Mouse (Mus musculus): ENCODE measurements around the gene 9130213A22Rik. TPM values are rescaled to one million over a fixed set of nuclear protein-coding genes. Genes with fewer than 3 reads are reported as not detected.

9130213A22Rik gene
- polyA plus RNA-seq (2012; rRNA removed) (1.1 and 1.4 TPM in 2 replicates), polyA plus RNA-seq (2014; fragmentation: Nextera tagmentation; extraction: Ambion mirVana) (0.41 and 0.77 TPM in 2 replicates)

GRCm38 (mm10) chr11:69122336-69122951 is at the start of gene 9130213A22Rik:
9130213A22Rik (minus strand) TSS chr11:69122589.
- DNase-seq (ENCODE audit: low spot score) (peak; percentile 89), ATAC-seq (ENCODE audit: low FRiP score, low read depth) (peak; percentile 44)
- Histone ChIP-seq H3K36me3 (ENCODE audit: control insufficient read depth, insufficient read depth, low read length) (no peaks in the 10 kb centered on the region), H3K9me3 (ENCODE audit: control insufficient read depth, low read length) (no peaks in the 10 kb centered on the region), H3K9ac (ENCODE audit: low read depth, low read length, severe bottlenecking) (peak within 1 kb of the TSS; percentile 65), H3K4me2 (replicated peaks; ENCODE audit: low read depth, low read length, severe bottlenecking) (peak within 1 kb of the TSS; percentile 90), H3K27ac (replicated peaks; ENCODE audit: low read depth, low read length) (peak within 1 kb of the TSS; percentile 81), H3K27me3 (ENCODE audit: control insufficient read depth, insufficient read depth, low read length) (no peaks in the 10 kb centered on the region), H3K4me3 (replicated peaks; ENCODE audit: low read length) (peak within 1 kb of the TSS; percentile 74), H3K4me1 (ENCODE audit: control insufficient read depth, insufficient read depth, low read length) (peaks cover 26% of the 10 kb centered on the region)
- under 1% methylated on average over 32 of the region's 66 CpGs for WGBS
- TF ChIP-seq POLR2A (IDR thresholded peaks at IDR 0.05; ENCODE audit: borderline replicate concordance, extremely low read depth, insufficient read depth, insufficient read length) = no peak

GRCm38 (mm10) chr11:69171626-69172025 is 49.2 kb upstream of the 9130213A22Rik start:
- H3K4me1 ChIP-seq (ENCODE audit: control insufficient read depth, insufficient read depth, low read length) = no peaks in the 10 kb centered on the region
- H3K36me3 ChIP-seq (ENCODE audit: control insufficient read depth, insufficient read depth, low read length) = no peaks in the 10 kb centered on the region
- no peak overlapping the region for H3K27ac ChIP-seq (replicated peaks; ENCODE audit: low read depth, low read length)
- ATAC-seq (ENCODE audit: low FRiP score, low read depth) (no peak), DNase-seq (ENCODE audit: low spot score) (peak; percentile 67)
- no peaks in the 10 kb centered on the region for H3K9me3 ChIP-seq (ENCODE audit: control insufficient read depth, low read length)
- 32% methylated on average over 7 of the region's 7 CpGs for WGBS
- H3K9ac ChIP-seq (ENCODE audit: low read depth, low read length, severe bottlenecking) = no peak overlapping the region
- H3K27me3 ChIP-seq (ENCODE audit: control insufficient read depth, insufficient read depth, low read length) = no peaks in the 10 kb centered on the region
- H3K4me3 ChIP-seq (replicated peaks; ENCODE audit: low read length) = no peak overlapping the region
- 0 out of 2 replicates have a peak, but pooled peaks have one; percentile 15 for TF ChIP-seq POLR2A (IDR thresholded peaks at IDR 0.05; ENCODE audit: borderline replicate concordance, extremely low read depth, insufficient read depth, insufficient read length)
- H3K4me2 ChIP-seq (replicated peaks; ENCODE audit: low read depth, low read length, severe bottlenecking) = no peak overlapping the region

- ATAC-seq (ENCODE audit: low FRiP score, low read depth) = no peak
- WGBS = 81% methylated on average over 12 of the region's 12 CpGs
- Histone ChIP-seq H3K9me3 (ENCODE audit: control insufficient read depth, low read length) (no peaks in the 10 kb centered on the region), H3K4me2 (replicated peaks; ENCODE audit: low read depth, low read length, severe bottlenecking) (no peak overlapping the region), H3K4me3 (replicated peaks; ENCODE audit: low read length) (no peak overlapping the region), H3K27ac (replicated peaks; ENCODE audit: low read depth, low read length) (no peak overlapping the region), H3K36me3 (ENCODE audit: control insufficient read depth, insufficient read depth, low read length) (no peaks in the 10 kb centered on the region), H3K9ac (ENCODE audit: low read depth, low read length, severe bottlenecking) (no peak overlapping the region), H3K4me1 (ENCODE audit: control insufficient read depth, insufficient read depth, low read length) (no peaks in the 10 kb centered on the region), H3K27me3 (ENCODE audit: control insufficient read depth, insufficient read depth, low read length) (no peaks in the 10 kb centered on the region)
- TF ChIP-seq POLR2A (IDR thresholded peaks at IDR 0.05; ENCODE audit: borderline replicate concordance, extremely low read depth, insufficient read depth, insufficient read length) = no peak
- DNase-seq (ENCODE audit: low spot score) = no peak
Measured at GRCm38 (mm10) chr11:69169313-69169712, 46.9 kb upstream of the 9130213A22Rik start.

GRCm38 (mm10) chr11:69156800-69157199 is 34.4 kb upstream of the 9130213A22Rik start, which contains the start of gene Alox12b:
Alox12b (plus strand) TSS chr11:69156989.
- H3K27ac ChIP-seq (replicated peaks; ENCODE audit: low read depth, low read length) = no peak within 1 kb of the TSS
- WGBS = 3% methylated on average over 18 of the region's 18 CpGs
- H3K9ac ChIP-seq (ENCODE audit: low read depth, low read length, severe bottlenecking) = peak within 1 kb of the TSS; percentile 21
- TF ChIP-seq POLR2A (IDR thresholded peaks at IDR 0.05; ENCODE audit: borderline replicate concordance, extremely low read depth, insufficient read depth, insufficient read length) = no peak
- peaks cover 21% of the 10 kb centered on the region for H3K27me3 ChIP-seq (ENCODE audit: control insufficient read depth, insufficient read depth, low read length)
- H3K4me1 ChIP-seq (ENCODE audit: control insufficient read depth, insufficient read depth, low read length) = no peaks in the 10 kb centered on the region
- peak; percentile 60 for ATAC-seq (ENCODE audit: low FRiP score, low read depth)
- H3K36me3 ChIP-seq (ENCODE audit: control insufficient read depth, insufficient read depth, low read length) = no peaks in the 10 kb centered on the region
- H3K4me3 ChIP-seq (replicated peaks; ENCODE audit: low read length) = no peak within 1 kb of the TSS
- 0 out of 2 replicates have a peak within 1 kb of the TSS, but pooled peaks have one; percentile 13 for H3K4me2 ChIP-seq (replicated peaks; ENCODE audit: low read depth, low read length, severe bottlenecking)
- DNase-seq (ENCODE audit: low spot score) = no peak
- H3K9me3 ChIP-seq (ENCODE audit: control insufficient read depth, low read length) = no peaks in the 10 kb centered on the region

GRCm38 (mm10) chr11:69155351-69155750 is 33.0 kb upstream of the 9130213A22Rik start:
- H3K27me3 ChIP-seq (ENCODE audit: control insufficient read depth, insufficient read depth, low read length) = peaks cover 21% of the 10 kb centered on the region
- no peak for TF ChIP-seq POLR2A (IDR thresholded peaks at IDR 0.05; ENCODE audit: borderline replicate concordance, extremely low read depth, insufficient read depth, insufficient read length)
- H3K4me3 ChIP-seq (replicated peaks; ENCODE audit: low read length) = no peak overlapping the region
- no peaks in the 10 kb centered on the region for H3K36me3 ChIP-seq (ENCODE audit: control insufficient read depth, insufficient read depth, low read length)
- H3K27ac ChIP-seq (replicated peaks; ENCODE audit: low read depth, low read length) = no peak overlapping the region
- ATAC-seq (ENCODE audit: low FRiP score, low read depth) (no peak), DNase-seq (ENCODE audit: low spot score) (no peak)
- no peak overlapping the region for H3K4me2 ChIP-seq (replicated peaks; ENCODE audit: low read depth, low read length, severe bottlenecking)
- no peaks in the 10 kb centered on the region for H3K9me3 ChIP-seq (ENCODE audit: control insufficient read depth, low read length)
- no peak overlapping the region for H3K9ac ChIP-seq (ENCODE audit: low read depth, low read length, severe bottlenecking)
- 63% methylated on average over 1 of the region's 1 CpGs for WGBS
- no peaks in the 10 kb centered on the region for H3K4me1 ChIP-seq (ENCODE audit: control insufficient read depth, insufficient read depth, low read length)
